Mouse (Mus musculus) lung, postnatal 10 days (tissue): ENCODE data around the gene Bora.

Experiments
- DNase-seq: peaks from one replicate; pipeline ENCODE4 v3.0.0; 2021

The Bora gene

GRCm38 (mm10) chr14:99071146-99071545 lies 25.1 kb downstream of the Bora start:
- DNase-seq: no peak

GRCm38 (mm10) chr14:99088947-99089346 lies 42.9 kb downstream of the Bora start:
- DNase-seq: no peak

- peak; percentile 99 for DNase-seq
Measured at GRCm38 (mm10) chr14:99099267-99099966, 53.4 kb downstream of the Bora start, which contains the start of the genes Pibf1 and Dis3. Pibf1 (plus strand) TSS chr14:99099424. Dis3 (minus strand) TSS chr14:99099770.

GRCm38 (mm10) chr14:99099967-99100587 lies 54.1 kb downstream of the Bora start:
- DNase-seq: peak; percentile 40

- DNase-seq: no peak
Measured at GRCm38 (mm10) chr14:99103050-99103449, 57.0 kb downstream of the Bora start.

- no peak for DNase-seq
Measured at GRCm38 (mm10) chr14:99104542-99105123, 58.6 kb downstream of the Bora start.

- DNase-seq: no peak
Measured at GRCm38 (mm10) chr14:99106671-99107070, 60.6 kb downstream of the Bora start.

- no peak for DNase-seq
Measured at GRCm38 (mm10) chr14:99107631-99108187, 61.7 kb downstream of the Bora start.

GRCm38 (mm10) chr14:99108762-99109161 lies 62.7 kb downstream of the Bora start:
- no peak for DNase-seq

- no peak for DNase-seq
Measured at GRCm38 (mm10) chr14:99117576-99117975, 71.6 kb downstream of the Bora start.

- no peak for DNase-seq
Measured at GRCm38 (mm10) chr14:99121584-99122339, 75.7 kb downstream of the Bora start.

- DNase-seq: no peak
Measured at GRCm38 (mm10) chr14:99124076-99124475, 78.1 kb downstream of the Bora start.
